Mouse (Mus musculus): ENCODE measurements around the gene Iqcj.

- TF ChIP-seq CTCF (IDR thresholded peaks at IDR 0.05; ENCODE audit: low read depth, low read length) (no peak), POLR2AphosphoS5 (IDR thresholded peaks at IDR 0.05; ENCODE audit: insufficient replicate concordance, low read depth, low read length) (no peak)
These were observed 62.5 kb downstream of the Iqcj start for GRCm38 (mm10) chr3:67954459-67955065.

Data from G1E (cell line).